10 mouse cellular contexts compared by ENCODE assay signal in genomic region chr4:140153711-140154114, GRCm38 (mm10).
DNase-seq lines count a peak whose midpoint lies in the region; ATAC-seq and TF ChIP-seq lines count a peak whose summit lies in the region.
"Had no signal": no experiment of that assay in that cellular context is flagged by ENCODE, and none has a peak within 500 bp of the region (broad histone marks: within the 10 kb centered on the region; RNA-seq: fewer than 3 reads in every experiment).

No protein-coding gene starts in this region.

- no peaks in the 10 kb centered on the region for H3K36me3 ChIP-seq in forebrain, embryonic 14.5 days (ENCODE audit: control insufficient read depth, insufficient read depth, low read length)
- no peaks in the 10 kb centered on the region for H3K36me3 ChIP-seq in forebrain, embryonic 11.5 days (ENCODE audit: control insufficient read depth, insufficient read depth, low read length)
- no peaks in the 10 kb centered on the region for H3K36me3 ChIP-seq in liver, adult 2 months (ENCODE audit: control insufficient read depth, insufficient read depth, low read length)
- no peaks in the 10 kb centered on the region for H3K36me3 ChIP-seq in liver, embryonic 11.5 days (ENCODE audit: control insufficient read depth, insufficient read depth, low read length)
- H3K36me3 ChIP-seq in forebrain, embryonic 16.5 days (ENCODE audit: control insufficient read depth, insufficient read depth): no peaks in the 10 kb centered on the region
- H3K36me3 ChIP-seq in midbrain, embryonic 16.5 days (ENCODE audit: control insufficient read depth, insufficient read depth, low read length): no peaks in the 10 kb centered on the region

- no peak overlapping the region for H3K4me3 ChIP-seq in forebrain, embryonic 14.5 days (ENCODE audit: low read depth, low read length)
- no peak overlapping the region for H3K4me3 ChIP-seq in forebrain, embryonic 11.5 days (ENCODE audit: low read depth, low read length)
- no peak overlapping the region for H3K4me3 ChIP-seq in liver, adult 2 months (ENCODE audit: insufficient read depth, low read depth, low read length)
- H3K4me3 ChIP-seq in liver, embryonic 11.5 days (ENCODE audit: low read depth, low read length): no peak overlapping the region
- H3K4me3 ChIP-seq in forebrain, embryonic 16.5 days (replicated peaks; ENCODE audit: low read length): no peak overlapping the region
- no peak overlapping the region for H3K4me3 ChIP-seq in midbrain, embryonic 16.5 days (ENCODE audit: low read depth, low read length)

- ATAC-seq in forebrain, embryonic 14.5 days: no peak
- ATAC-seq in forebrain, embryonic 11.5 days (replicated peaks; ENCODE audit: low FRiP score): no peak
- ATAC-seq in liver, embryonic 11.5 days (replicated peaks; ENCODE audit: low FRiP score): no peak
- peak; percentile 18; the same call in 1 of the 2 replicates for ATAC-seq in forebrain, embryonic 16.5 days
- peak; percentile 36; the same call in 1 of the 2 replicates for ATAC-seq in midbrain, embryonic 16.5 days
- no peak for ATAC-seq in CD4-positive, CD25-positive, alpha-beta regulatory T cell, adult 4 months

- DNase-seq in forebrain, embryonic 14.5 days (ENCODE audit: low spot score): peak; percentile 52
- DNase-seq in forebrain, embryonic 11.5 days (ENCODE audit: low spot score): no peak
- peak; percentile 34 for DNase-seq in liver, adult 2 months (ENCODE audit: extremely low read depth, low read depth, low spot score)
- no peak for DNase-seq in liver, embryonic 11.5 days (ENCODE audit: low spot score)
- no peak for DNase-seq in spleen, postnatal 4 days (ENCODE audit: low spot score in 2 of 2)
- DNase-seq: lung, adult 18-20 months; thymus, adult 18-20 months had no signal

- no peaks in the 10 kb centered on the region for H3K79me2 ChIP-seq in liver, adult 2 months (ENCODE audit: control insufficient read depth, insufficient read depth, low read length)

- no peak overlapping the region for H3K4me2 ChIP-seq in forebrain, embryonic 14.5 days (ENCODE audit: low read length)
- H3K4me2 ChIP-seq in forebrain, embryonic 11.5 days (ENCODE audit: low read depth, low read length, severe bottlenecking): no peak overlapping the region
- H3K4me2 ChIP-seq in liver, embryonic 11.5 days: no peak overlapping the region
- no peak overlapping the region for H3K4me2 ChIP-seq in forebrain, embryonic 16.5 days (ENCODE audit: low read length)
- H3K4me2 ChIP-seq in midbrain, embryonic 16.5 days (ENCODE audit: low read length): no peak overlapping the region

- peaks cover 11% of the 10 kb centered on the region for H3K4me1 ChIP-seq in forebrain, embryonic 14.5 days (ENCODE audit: control insufficient read depth, insufficient read depth, low read length)
- H3K4me1 ChIP-seq in forebrain, embryonic 11.5 days (replicated peaks; ENCODE audit: control insufficient read depth, insufficient read depth, low read length): peaks cover 8% of the 10 kb centered on the region; the same call in 1 of the 2 replicates
- no peaks in the 10 kb centered on the region for H3K4me1 ChIP-seq in liver, adult 2 months (ENCODE audit: control insufficient read depth, insufficient read depth, low read length)
- H3K4me1 ChIP-seq in liver, embryonic 11.5 days (replicated peaks; ENCODE audit: control insufficient read depth, insufficient read depth, low read length): no peaks in the 10 kb centered on the region
- H3K4me1 ChIP-seq in forebrain, embryonic 16.5 days (replicated peaks; ENCODE audit: control insufficient read depth, insufficient read depth, low read length): peaks cover 14% of the 10 kb centered on the region
- H3K4me1 ChIP-seq in midbrain, embryonic 16.5 days (ENCODE audit: control insufficient read depth, insufficient read depth, low read length): peaks cover 9% of the 10 kb centered on the region

- WGBS in forebrain, embryonic 14.5 days: 59% methylated on average over 9 of the region's 9 CpGs
- WGBS in forebrain, embryonic 11.5 days: 73% methylated on average over 9 of the region's 9 CpGs
- WGBS in liver, adult 2 months: 76% methylated on average over 9 of the region's 9 CpGs
- 62% methylated on average over 9 of the region's 9 CpGs for WGBS in liver, embryonic 11.5 days
- WGBS in forebrain, embryonic 16.5 days: 52% methylated on average over 9 of the region's 9 CpGs
- WGBS in midbrain, embryonic 16.5 days: 53% methylated on average over 9 of the region's 9 CpGs

- no peak for TF ChIP-seq CTCF in liver, adult 2 months (IDR thresholded peaks at IDR 0.05; ENCODE audit: low read depth, low read length)

- H3K27me3 ChIP-seq in forebrain, embryonic 14.5 days (replicated peaks; ENCODE audit: control insufficient read depth, insufficient read depth, low read length): no peaks in the 10 kb centered on the region
- no peaks in the 10 kb centered on the region for H3K27me3 ChIP-seq in forebrain, embryonic 11.5 days (ENCODE audit: control insufficient read depth, insufficient read depth, low read length)
- H3K27me3 ChIP-seq in liver, adult 2 months (ENCODE audit: control insufficient read depth, insufficient read depth, low read length): no peaks in the 10 kb centered on the region
- H3K27me3 ChIP-seq in liver, embryonic 11.5 days (replicated peaks; ENCODE audit: control insufficient read depth, insufficient read depth, low read length): no peaks in the 10 kb centered on the region
- no peaks in the 10 kb centered on the region for H3K27me3 ChIP-seq in forebrain, embryonic 16.5 days (replicated peaks; ENCODE audit: control insufficient read depth, insufficient read depth, low read length)
- no peaks in the 10 kb centered on the region for H3K27me3 ChIP-seq in midbrain, embryonic 16.5 days (ENCODE audit: control insufficient read depth, insufficient read depth, low read depth, low read length)

- H3K9me3 ChIP-seq in forebrain, embryonic 14.5 days (replicated peaks; ENCODE audit: control insufficient read depth, low read length): no peaks in the 10 kb centered on the region
- H3K9me3 ChIP-seq in forebrain, embryonic 11.5 days (ENCODE audit: control insufficient read depth, low read length): no peaks in the 10 kb centered on the region
- H3K9me3 ChIP-seq in liver, embryonic 11.5 days (ENCODE audit: control insufficient read depth, low read length): no peaks in the 10 kb centered on the region
- no peaks in the 10 kb centered on the region for H3K9me3 ChIP-seq in forebrain, embryonic 16.5 days (ENCODE audit: control insufficient read depth, low read length)
- H3K9me3 ChIP-seq in midbrain, embryonic 16.5 days (replicated peaks; ENCODE audit: control insufficient read depth, low read length, poor library complexity, severe bottlenecking): no peaks in the 10 kb centered on the region

- TF ChIP-seq POLR2A in liver, adult 2 months (IDR thresholded peaks at IDR 0.05; ENCODE audit: extremely low read depth, insufficient read depth, low read length): no peak

- H3K27ac ChIP-seq in forebrain, embryonic 14.5 days (ENCODE audit: low read depth, low read length): no peak overlapping the region; the same call in 1 of the 2 replicates
- H3K27ac ChIP-seq in forebrain, embryonic 11.5 days (ENCODE audit: low read depth, low read length): no peak overlapping the region
- no peak overlapping the region for H3K27ac ChIP-seq in liver, adult 2 months (replicated peaks; ENCODE audit: insufficient read depth, low read depth, low read length)
- no peak overlapping the region for H3K27ac ChIP-seq in liver, embryonic 11.5 days (ENCODE audit: low read depth, low read length)
- H3K27ac ChIP-seq in forebrain, embryonic 16.5 days (ENCODE audit: low read length): 0 out of 2 replicates have a peak overlapping the region, but pooled peaks have one; percentile 6
- peak overlapping the region; percentile 59 for H3K27ac ChIP-seq in midbrain, embryonic 16.5 days (ENCODE audit: low read length)

- H3K9ac ChIP-seq in forebrain, embryonic 14.5 days (ENCODE audit: low read length): no peak overlapping the region
- H3K9ac ChIP-seq in forebrain, embryonic 11.5 days (ENCODE audit: low read length): no peak overlapping the region
- H3K9ac ChIP-seq in liver, adult 2 months (ENCODE audit: low read depth, low read length): no peak overlapping the region
- H3K9ac ChIP-seq in liver, embryonic 11.5 days (ENCODE audit: low read depth, low read length): no peak overlapping the region
- H3K9ac ChIP-seq in forebrain, embryonic 16.5 days (replicated peaks; ENCODE audit: low read depth, low read length): no peak overlapping the region
- no peak overlapping the region for H3K9ac ChIP-seq in midbrain, embryonic 16.5 days (ENCODE audit: low read depth, low read length)

Comparison
In these comparisons a context has a peak if more than half of its experiments do, and no peak if none do; other contexts are left out.
1. ATAC-seq: peak in forebrain, embryonic 16.5 days (single experiment) and midbrain, embryonic 16.5 days (single experiment); none in forebrain, embryonic 14.5 days (single experiment), forebrain, embryonic 11.5 days (single experiment), liver, embryonic 11.5 days (single experiment) and CD4-positive, CD25-positive, alpha-beta regulatory T cell, adult 4 months (single experiment).
2. DNase-seq: peak in forebrain, embryonic 14.5 days (single experiment) and liver, adult 2 months (single experiment); none in forebrain, embryonic 11.5 days (single experiment), liver, embryonic 11.5 days (single experiment) and spleen, postnatal 4 days (0 of 2).
3. H3K27ac ChIP-seq: peak in forebrain, embryonic 16.5 days (single experiment) and midbrain, embryonic 16.5 days (single experiment); none in forebrain, embryonic 14.5 days (single experiment), forebrain, embryonic 11.5 days (single experiment), liver, adult 2 months (single experiment) and liver, embryonic 11.5 days (single experiment).